Mouse (Mus musculus) T-helper 1 cell (primary cell): ENCODE data around the gene Stard10.

Experiments
- in situ Hi-C: fragments of 300-600 bp; cut with MboI, MseI; formaldehyde crosslinking; loops from one replicate; pipeline ENCODE4 v1.15.1; 2025; ENCODE audit warnings: high pct_unique_total_duplicates

Gene Stard10

DNA sequence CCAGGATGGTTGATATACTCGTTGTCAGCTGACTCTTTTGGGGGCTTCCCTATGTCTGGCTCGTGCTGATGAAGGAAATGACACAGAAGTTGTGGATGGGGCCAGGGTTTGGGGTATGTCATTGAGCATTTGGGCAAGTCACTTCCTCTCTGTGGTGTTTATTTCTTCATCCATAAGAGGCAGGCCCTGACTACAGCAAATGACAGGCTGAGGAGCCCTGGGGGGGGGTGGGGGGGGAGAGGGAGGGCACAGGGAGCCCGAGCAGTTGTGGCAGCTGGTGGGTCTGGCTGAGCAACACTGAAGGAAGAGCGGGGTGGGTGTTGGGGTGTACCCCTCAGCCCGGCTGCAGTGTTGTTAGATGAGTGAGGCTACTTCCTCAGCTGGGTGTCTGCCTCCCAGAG is 45.9 kb downstream of the Stard10 start:
- in situ Hi-C loops = no loop called here

DNA sequence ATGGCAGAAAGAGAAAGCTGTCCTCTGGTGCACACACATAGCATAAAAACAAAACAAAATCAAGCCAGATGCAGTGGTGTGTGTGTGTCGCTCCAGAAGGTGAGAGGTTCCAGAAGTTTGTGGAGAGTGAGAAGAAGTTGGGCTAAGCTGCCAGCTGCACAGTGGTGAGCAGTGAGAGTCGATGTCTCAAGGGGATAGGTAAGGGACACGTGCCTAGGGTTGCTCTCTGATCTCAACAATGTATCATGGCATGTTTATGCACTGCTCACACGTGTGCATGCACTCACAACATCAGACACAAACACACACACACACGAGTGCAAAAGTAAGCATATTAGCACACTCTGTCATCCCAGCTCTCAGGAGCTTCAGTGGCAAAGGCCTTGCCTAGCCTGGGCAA is 47.0 kb downstream of the Stard10 start:
- in situ Hi-C loops = no loop called here

- in situ Hi-C loops = no loop called here
These were observed 51.3 kb downstream of the Stard10 start for GRCm38 (mm10) chr7:101367901-101368852.

DNA sequence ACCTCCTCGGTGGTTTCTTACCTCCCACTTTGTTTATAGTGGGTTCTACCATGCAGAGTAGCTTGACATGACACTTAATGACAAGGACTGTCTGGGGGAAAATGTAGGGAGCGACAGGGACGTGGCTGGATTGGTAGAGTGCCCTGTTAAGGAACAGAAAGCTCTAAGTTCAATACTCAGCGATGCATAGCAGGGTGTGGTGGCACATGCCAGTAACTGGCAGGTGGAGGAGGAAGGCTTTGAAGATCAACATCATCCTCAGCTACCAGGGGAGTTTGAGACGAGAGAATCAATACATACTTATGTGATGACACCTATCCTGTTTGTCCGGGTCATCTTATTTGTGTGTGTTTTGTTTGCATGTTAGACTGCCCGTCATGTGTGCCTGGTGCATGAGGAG is 52.8 kb downstream of the Stard10 start:
- in situ Hi-C loops = loop anchor here (10.0 kb wide), 1 partner anchor 55 kb away; the partner anchor contains the start of gene Stard10

- in situ Hi-C loops = loop anchor here (10.0 kb wide), 1 partner anchor 58 kb away; the partner anchor contains the start of gene Stard10
These were observed 56.2 kb downstream of the Stard10 start for GRCm38 (mm10) chr7:101373082-101373481.

GRCm38 (mm10) chr7:101374155-101374554 is 57.3 kb downstream of the Stard10 start:
- in situ Hi-C loops = loop anchor here (10.0 kb wide), 1 partner anchor 59 kb away; the partner anchor contains the start of gene Stard10

GRCm38 (mm10) chr7:101376701-101377340 is 59.9 kb downstream of the Stard10 start:
- in situ Hi-C loops = loop anchor here (10.0 kb wide), 1 partner anchor 62 kb away; the partner anchor contains the start of gene Stard10

- in situ Hi-C loops = loop anchor here (10.0 kb wide), 1 partner anchor 63 kb away; the partner anchor contains the start of gene Stard10
These were observed 60.9 kb downstream of the Stard10 start for GRCm38 (mm10) chr7:101377741-101378262.

- in situ Hi-C loops = loop anchor here (10.0 kb wide), 1 partner anchor 63 kb away; the partner anchor contains the start of gene Stard10
These were observed 61.4 kb downstream of the Stard10 start for GRCm38 (mm10) chr7:101378285-101378684.

DNA sequence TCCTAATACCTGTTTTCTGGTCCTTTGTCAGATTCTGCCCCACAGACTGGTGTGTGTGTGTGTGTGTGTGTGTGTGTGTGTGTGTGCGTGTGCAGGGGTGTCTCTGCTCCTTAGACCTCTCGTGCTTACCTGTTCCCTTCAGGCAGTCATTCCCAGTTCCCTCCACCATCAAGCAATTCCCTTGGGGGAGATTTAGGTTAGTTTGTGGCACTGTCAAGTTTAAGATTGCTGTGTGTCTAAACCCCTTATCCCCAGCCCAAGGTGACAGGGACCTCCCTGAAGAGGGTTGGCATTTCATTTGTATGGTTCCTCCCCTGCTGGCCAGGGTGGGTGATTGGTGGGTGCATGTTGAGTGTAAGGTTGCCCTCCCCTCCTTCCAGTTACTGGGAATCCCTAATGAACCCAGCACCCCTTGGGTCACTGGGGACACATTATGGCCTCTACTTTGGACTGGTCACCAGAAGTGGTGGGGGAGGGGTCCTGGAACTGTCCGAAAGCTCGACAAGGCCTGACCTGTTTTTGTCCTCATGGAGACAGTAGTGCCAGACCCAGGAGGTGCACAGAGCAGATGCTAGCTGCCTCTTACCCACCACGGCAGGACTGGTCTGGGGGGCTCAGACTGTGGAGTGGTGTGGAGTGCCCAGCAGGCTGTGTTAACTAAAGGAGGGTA is 62.0 kb downstream of the Stard10 start:
- in situ Hi-C loops = loop anchor here (10.0 kb wide), 1 partner anchor 64 kb away; the partner anchor contains the start of gene Stard10

- in situ Hi-C loops = loop anchor here (10.0 kb wide), 1 partner anchor 65 kb away; the partner anchor contains the start of gene Stard10
These were observed 62.8 kb downstream of the Stard10 start for GRCm38 (mm10) chr7:101379732-101380131.

GRCm38 (mm10) chr7:101381512-101381911 is 64.6 kb downstream of the Stard10 start:
- in situ Hi-C loops = no loop called here

DNA sequence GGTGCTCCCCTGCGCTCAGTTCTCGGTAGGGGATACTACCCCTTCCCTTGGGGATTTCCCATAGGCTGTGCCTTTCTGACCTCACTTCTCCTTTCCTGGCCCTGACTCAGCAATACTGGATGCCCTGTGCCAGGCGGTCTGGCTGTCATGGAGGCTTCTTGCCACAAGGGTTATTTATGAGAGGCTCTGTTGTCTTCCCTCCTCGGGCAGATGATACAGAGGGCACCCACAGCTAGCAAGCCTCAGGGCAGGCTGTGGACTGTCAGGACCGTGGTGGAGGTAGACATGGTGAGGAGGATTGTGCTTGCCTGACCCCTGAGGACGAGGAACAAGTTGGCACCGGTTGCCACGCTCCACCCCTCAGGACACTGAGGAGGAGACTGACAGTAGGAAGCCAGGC is 65.5 kb downstream of the Stard10 start:
- in situ Hi-C loops = no loop called here

- in situ Hi-C loops = no loop called here
These were observed 66.9 kb downstream of the Stard10 start for GRCm38 (mm10) chr7:101383756-101384155.

DNA sequence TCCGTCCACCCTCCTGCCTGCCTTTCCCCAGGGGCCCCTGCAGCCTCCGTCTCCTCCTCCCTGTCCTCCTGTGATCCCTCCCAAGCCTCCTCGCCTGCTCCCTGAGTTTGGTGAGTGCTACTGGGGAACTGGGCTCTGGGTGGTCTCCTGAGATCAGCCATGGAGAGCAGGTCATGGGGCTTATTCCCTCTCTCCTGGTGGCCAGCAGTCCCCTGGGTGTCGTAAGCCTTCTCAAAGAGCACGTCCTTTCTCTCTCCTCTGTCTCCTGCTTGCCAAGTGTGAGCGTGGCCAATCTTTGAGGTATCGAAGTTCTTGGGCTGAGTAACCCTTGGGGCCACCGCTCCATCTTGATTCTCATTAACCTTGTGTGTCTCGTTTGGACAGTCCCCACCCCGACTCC is 68.0 kb downstream of the Stard10 start:
- in situ Hi-C loops = no loop called here

DNA sequence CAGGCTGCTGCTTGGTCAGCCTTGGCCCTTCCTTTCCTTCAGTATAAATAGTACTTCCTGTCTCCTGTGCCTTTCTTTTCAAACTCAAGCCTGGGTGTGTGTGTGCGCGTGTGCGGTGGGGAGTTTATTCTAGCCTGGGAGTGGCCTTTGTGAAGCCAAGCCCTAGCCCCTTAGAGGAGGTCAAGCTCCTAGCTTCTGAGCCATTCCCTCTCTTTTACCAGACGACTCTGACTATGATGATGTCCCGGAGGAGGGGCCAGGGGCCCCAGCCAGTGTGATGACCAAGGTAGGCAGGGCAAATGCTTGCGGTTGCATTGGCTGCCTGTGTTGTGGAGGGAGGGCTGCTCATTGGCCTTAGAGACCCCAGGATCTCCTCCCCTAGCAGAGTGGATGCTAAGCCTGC is 68.4 kb downstream of the Stard10 start:
- in situ Hi-C loops = no loop called here

DNA sequence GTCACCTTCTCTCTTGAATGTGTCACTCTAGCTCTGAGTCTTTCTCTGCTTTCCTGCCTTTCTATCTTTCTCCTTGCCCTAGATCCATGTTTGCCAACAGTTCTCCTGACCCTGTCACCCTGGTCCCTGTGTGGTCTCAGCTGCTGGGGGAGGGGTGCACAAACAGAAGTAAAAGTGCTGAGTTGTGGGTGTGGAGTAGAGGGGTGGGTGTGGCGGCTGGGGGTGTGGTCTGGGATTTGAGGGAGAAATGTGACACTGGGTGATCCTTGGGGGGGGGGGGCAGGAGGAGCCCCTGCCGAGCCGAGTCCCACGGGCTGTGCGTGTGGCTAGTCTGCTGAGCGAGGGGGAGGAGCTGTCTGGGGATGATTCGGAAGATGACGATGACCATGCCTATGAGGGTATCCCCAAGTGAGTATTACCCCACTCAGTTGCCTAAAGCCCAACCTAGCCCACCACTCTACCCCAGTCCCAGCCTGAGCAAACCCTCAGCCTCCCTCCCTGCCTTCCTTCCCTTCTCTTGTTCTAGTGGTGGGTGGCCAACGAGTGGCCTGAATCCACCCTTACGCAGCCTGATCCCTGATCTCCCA is 69.1 kb downstream of the Stard10 start:
- in situ Hi-C loops = no loop called here

- in situ Hi-C loops = no loop called here
These were observed 72.4 kb downstream of the Stard10 start for GRCm38 (mm10) chr7:101389256-101389655.

- in situ Hi-C loops = no loop called here
These were observed 75.1 kb downstream of the Stard10 start for GRCm38 (mm10) chr7:101391909-101392479.

DNA sequence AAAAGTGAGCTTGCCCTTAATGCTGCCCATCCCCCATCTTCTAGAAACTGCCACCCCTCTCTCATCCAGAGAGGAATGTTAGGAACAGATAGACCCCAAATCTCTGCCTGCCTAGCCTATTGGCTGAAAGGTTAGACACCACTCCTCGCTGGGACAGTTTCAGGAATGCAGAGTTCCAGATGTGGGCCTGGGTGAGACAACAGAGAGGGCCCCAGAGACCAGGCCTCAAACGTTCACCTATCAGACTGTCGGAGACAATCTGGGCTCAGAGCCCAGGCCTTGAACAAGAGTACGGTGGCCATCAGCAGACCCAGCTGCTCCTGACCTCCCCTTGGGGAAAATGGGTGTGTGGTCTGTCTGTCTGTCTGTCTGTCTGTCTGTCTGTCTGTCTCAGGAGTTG is 76.1 kb downstream of the Stard10 start:
- in situ Hi-C loops = no loop called here
